Mouse (Mus musculus): ENCODE measurements at regions not wholly inside any gene's neighbourhood (a gene's known extent, or its start where the extent isn't known, plus 50 kb on each side); places are given as distances from the start of the nearest gene placed in this dataset.

GRCm38 (mm10) chr1:163650577-163651180 is 74.4 kb downstream of the Mettl11b start:
- ATAC-seq (replicated peaks; ENCODE audit: low FRiP score, low read depth): no peak
- H3K27ac ChIP-seq: no peak overlapping the region
- TF ChIP-seq CTCF (IDR thresholded peaks at IDR 0.05; ENCODE audit: low read depth): no peak
- H3K27me3 ChIP-seq (ENCODE audit: insufficient read depth, low read length): no peaks in the 10 kb centered on the region
- no peak for DNase-seq (ENCODE audit: low spot score)
- H3K9ac ChIP-seq (ENCODE audit: low read depth, low read length): no peak overlapping the region
- H3K4me2 ChIP-seq (ENCODE audit: low read length): no peak overlapping the region
- 47% methylated on average over 5 of the region's 5 CpGs for WGBS
- no peak overlapping the region for H3K4me3 ChIP-seq (replicated peaks; ENCODE audit: low read depth, low read length)
- no peaks in the 10 kb centered on the region for H3K9me3 ChIP-seq (replicated peaks; ENCODE audit: low read length)
- no peaks in the 10 kb centered on the region for H3K36me3 ChIP-seq (ENCODE audit: insufficient read depth, low read length)
- no peaks in the 10 kb centered on the region for H3K4me1 ChIP-seq (replicated peaks; ENCODE audit: insufficient read depth, low read length)

- Histone ChIP-seq H3K4me3 (replicated peaks; ENCODE audit: low read depth, low read length) (no peak overlapping the region), H3K27ac (no peak overlapping the region), H3K27me3 (ENCODE audit: insufficient read depth, low read length) (no peaks in the 10 kb centered on the region), H3K9me3 (replicated peaks; ENCODE audit: low read length) (no peaks in the 10 kb centered on the region), H3K4me1 (replicated peaks; ENCODE audit: insufficient read depth, low read length) (no peaks in the 10 kb centered on the region), H3K36me3 (ENCODE audit: insufficient read depth, low read length) (no peaks in the 10 kb centered on the region), H3K9ac (ENCODE audit: low read depth, low read length) (no peak overlapping the region), H3K4me2 (ENCODE audit: low read length) (no peak overlapping the region)
- TF ChIP-seq CTCF (IDR thresholded peaks at IDR 0.05; ENCODE audit: low read depth): no peak
- no peak for ATAC-seq (replicated peaks; ENCODE audit: low FRiP score, low read depth)
- DNase-seq (ENCODE audit: low spot score): no peak
- 93% methylated on average over 1 of the region's 1 CpGs for WGBS
Measured at GRCm38 (mm10) chr1:163642091-163642490, 82.9 kb downstream of the Mettl11b start.

- Histone ChIP-seq H3K4me2 (ENCODE audit: low read length) (no peak overlapping the region), H3K36me3 (ENCODE audit: insufficient read depth, low read length) (no peaks in the 10 kb centered on the region), H3K27ac (no peak overlapping the region), H3K9me3 (replicated peaks; ENCODE audit: low read length) (no peaks in the 10 kb centered on the region), H3K4me1 (replicated peaks; ENCODE audit: insufficient read depth, low read length) (no peaks in the 10 kb centered on the region), H3K27me3 (ENCODE audit: insufficient read depth, low read length) (no peaks in the 10 kb centered on the region), H3K4me3 (replicated peaks; ENCODE audit: low read depth, low read length) (no peak overlapping the region), H3K9ac (ENCODE audit: low read depth, low read length) (no peak overlapping the region)
- WGBS: 64% methylated on average over 9 of the region's 9 CpGs
- TF ChIP-seq CTCF (IDR thresholded peaks at IDR 0.05; ENCODE audit: low read depth): no peak
- no peak for DNase-seq (ENCODE audit: low spot score)
- ATAC-seq (replicated peaks; ENCODE audit: low FRiP score, low read depth): no peak
Measured at GRCm38 (mm10) chr1:163640527-163641228, 84.4 kb downstream of the Mettl11b start.

GRCm38 (mm10) chr1:163630291-163630812 is 94.7 kb downstream of the Mettl11b start:
- ATAC-seq (replicated peaks; ENCODE audit: low FRiP score, low read depth) (no peak), DNase-seq (ENCODE audit: low spot score) (no peak)

GRCm38 (mm10) chr1:163624887-163625286 is 100.1 kb downstream of the Mettl11b start:
- Histone ChIP-seq H3K9ac (ENCODE audit: low read depth, low read length) (no peak overlapping the region), H3K4me2 (ENCODE audit: low read length) (no peak overlapping the region), H3K4me3 (replicated peaks; ENCODE audit: low read depth, low read length) (no peak overlapping the region), H3K27ac (no peak overlapping the region), H3K4me1 (replicated peaks; ENCODE audit: insufficient read depth, low read length) (no peaks in the 10 kb centered on the region), H3K9me3 (replicated peaks; ENCODE audit: low read length) (no peaks in the 10 kb centered on the region), H3K36me3 (ENCODE audit: insufficient read depth, low read length) (no peaks in the 10 kb centered on the region), H3K27me3 (ENCODE audit: insufficient read depth, low read length) (no peaks in the 10 kb centered on the region)
- no peak for ATAC-seq (replicated peaks; ENCODE audit: low FRiP score, low read depth)
- TF ChIP-seq CTCF (IDR thresholded peaks at IDR 0.05; ENCODE audit: low read depth): no peak
- DNase-seq (ENCODE audit: low spot score): no peak
- 89% methylated on average over 4 of the region's 4 CpGs for WGBS

More at GRCm38 (mm10) chr1:163630291-163630812, 94.7 kb downstream of the Mettl11b start:
- no peak for TF ChIP-seq CTCF (IDR thresholded peaks at IDR 0.05; ENCODE audit: low read depth)
- no peak overlapping the region for H3K4me2 ChIP-seq (ENCODE audit: low read length)
- H3K9ac ChIP-seq (ENCODE audit: low read depth, low read length): no peak overlapping the region
- H3K27ac ChIP-seq: no peak overlapping the region
- no peaks in the 10 kb centered on the region for H3K4me1 ChIP-seq (replicated peaks; ENCODE audit: insufficient read depth, low read length)
- H3K9me3 ChIP-seq (replicated peaks; ENCODE audit: low read length): no peaks in the 10 kb centered on the region
- H3K36me3 ChIP-seq (ENCODE audit: insufficient read depth, low read length): no peaks in the 10 kb centered on the region
- H3K4me3 ChIP-seq (replicated peaks; ENCODE audit: low read depth, low read length): no peak overlapping the region
- no peaks in the 10 kb centered on the region for H3K27me3 ChIP-seq (ENCODE audit: insufficient read depth, low read length)
- WGBS: 84% methylated on average over 5 of the region's 5 CpGs

GRCm38 (mm10) chr1:163621293-163621692 is 103.7 kb downstream of the Mettl11b start:
- 90% methylated on average over 3 of the region's 3 CpGs for WGBS
- no peaks in the 10 kb centered on the region for H3K4me1 ChIP-seq (replicated peaks; ENCODE audit: insufficient read depth, low read length)

More at GRCm38 (mm10) chr1:163621293-163621692, 103.7 kb downstream of the Mettl11b start:
- ATAC-seq (replicated peaks; ENCODE audit: low FRiP score, low read depth): no peak
- no peak overlapping the region for H3K4me2 ChIP-seq (ENCODE audit: low read length)
- no peak overlapping the region for H3K9ac ChIP-seq (ENCODE audit: low read depth, low read length)
- TF ChIP-seq CTCF (IDR thresholded peaks at IDR 0.05; ENCODE audit: low read depth): no peak
- H3K4me3 ChIP-seq (replicated peaks; ENCODE audit: low read depth, low read length): no peak overlapping the region
- no peaks in the 10 kb centered on the region for H3K36me3 ChIP-seq (ENCODE audit: insufficient read depth, low read length)
- no peak for DNase-seq (ENCODE audit: low spot score)
- no peaks in the 10 kb centered on the region for H3K9me3 ChIP-seq (replicated peaks; ENCODE audit: low read length)
- H3K27me3 ChIP-seq (ENCODE audit: insufficient read depth, low read length): no peaks in the 10 kb centered on the region
- H3K27ac ChIP-seq: no peak overlapping the region
